Mouse (Mus musculus): ENCODE results near the gene Fbxo6.

DNA sequence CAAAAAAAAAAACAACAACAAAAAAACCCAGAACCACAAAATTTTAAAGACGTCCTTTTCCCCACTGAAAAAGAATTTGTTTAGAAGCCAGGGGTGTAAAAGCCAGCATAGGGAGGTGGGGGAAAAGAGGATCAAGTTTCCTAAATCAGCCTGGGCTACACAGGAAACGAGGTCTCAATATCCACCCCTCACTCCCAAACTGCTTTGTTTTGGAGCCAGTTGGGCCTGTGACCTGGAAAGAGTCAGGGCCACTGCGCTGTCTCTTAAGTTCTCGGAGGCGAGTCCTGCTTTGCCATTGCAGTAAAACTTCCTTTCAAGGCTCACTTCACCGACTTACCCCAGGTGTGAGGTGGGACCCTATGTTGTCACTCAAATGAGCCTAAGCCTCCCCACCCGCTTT is 1.7 kb downstream of the Fbxo6 start:
- TF ChIP-seq CTCF (IDR thresholded peaks at IDR 0.05; ENCODE audit: low read depth): no peak
- no peak for TF ChIP-seq EP300 (IDR thresholded peaks at IDR 0.05; ENCODE audit: low read depth)
